Mouse (Mus musculus): ENCODE data around the gene Gm10318. TPM values are rescaled to one million over a fixed set of nuclear protein-coding genes. Genes with fewer than 3 reads are reported as not detected.

Gm10318 gene
- not detected in 2 replicates for polyA plus RNA-seq (2015; fragmentation: Nextera tagmentation; extraction: Ambion mirVana)

GRCm38 (mm10) chr10:77852559-77852958 is at the start of gene Gm10318:
Gm10318 (plus strand) TSS chr10:77852859.
- H3K4me3 ChIP-seq (replicated peaks; ENCODE audit: low read length) = no peak within 1 kb of the TSS
- no peaks in the 10 kb centered on the region for H3K27me3 ChIP-seq (replicated peaks; ENCODE audit: control insufficient read depth, insufficient read depth, low read length)
- whole genome bisulfite sequencing = 68% methylated on average over 9 of the region's 9 CpGs
- no peak for ATAC-seq
- H3K4me2 ChIP-seq (ENCODE audit: low read length) = no peak within 1 kb of the TSS
- no peak within 1 kb of the TSS for H3K27ac ChIP-seq (ENCODE audit: low read length)
- H3K4me1 ChIP-seq (replicated peaks; ENCODE audit: control insufficient read depth, insufficient read depth, low read length) = no peaks in the 10 kb centered on the region
- no peak within 1 kb of the TSS for H3K9ac ChIP-seq (replicated peaks; ENCODE audit: low read depth, low read length)
- H3K9me3 ChIP-seq (ENCODE audit: control insufficient read depth, low read length) = no peaks in the 10 kb centered on the region; the same call in 1 of the 2 replicates
- no peaks in the 10 kb centered on the region for H3K36me3 ChIP-seq (ENCODE audit: control insufficient read depth, insufficient read depth)

GRCm38 (mm10) chr10:77804095-77804494 is 48.6 kb upstream of the Gm10318 start:
- H3K27ac ChIP-seq (ENCODE audit: low read length) = no peak overlapping the region
- no peak for ATAC-seq
- 82% methylated on average over 3 of the region's 3 CpGs for WGBS
- H3K4me1 ChIP-seq (replicated peaks; ENCODE audit: control insufficient read depth, insufficient read depth, low read length) = no peaks in the 10 kb centered on the region
- H3K4me3 ChIP-seq (replicated peaks; ENCODE audit: low read length) = no peak overlapping the region
- no peaks in the 10 kb centered on the region for H3K36me3 ChIP-seq (ENCODE audit: control insufficient read depth, insufficient read depth)
- no peaks in the 10 kb centered on the region for H3K9me3 ChIP-seq (ENCODE audit: control insufficient read depth, low read length)
- H3K9ac ChIP-seq (replicated peaks; ENCODE audit: low read depth, low read length) = no peak overlapping the region
- H3K4me2 ChIP-seq (ENCODE audit: low read length) = no peak overlapping the region
- no peaks in the 10 kb centered on the region for H3K27me3 ChIP-seq (replicated peaks; ENCODE audit: control insufficient read depth, insufficient read depth, low read length)

GRCm38 (mm10) chr10:77811743-77812142 is 40.9 kb upstream of the Gm10318 start, which contains the start of gene Gm9507:
Gm9507 (minus strand) TSS chr10:77811843.
- Histone ChIP-seq H3K4me1 (replicated peaks; ENCODE audit: control insufficient read depth, insufficient read depth, low read length) (no peaks in the 10 kb centered on the region), H3K27me3 (replicated peaks; ENCODE audit: control insufficient read depth, insufficient read depth, low read length) (no peaks in the 10 kb centered on the region), H3K27ac (ENCODE audit: low read length) (no peak within 1 kb of the TSS), H3K4me2 (ENCODE audit: low read length) (no peak within 1 kb of the TSS), H3K9me3 (ENCODE audit: control insufficient read depth, low read length) (no peaks in the 10 kb centered on the region), H3K4me3 (replicated peaks; ENCODE audit: low read length) (no peak within 1 kb of the TSS), H3K36me3 (ENCODE audit: control insufficient read depth, insufficient read depth) (no peaks in the 10 kb centered on the region), H3K9ac (replicated peaks; ENCODE audit: low read depth, low read length) (no peak within 1 kb of the TSS)
- ATAC-seq = no peak
- 82% methylated on average over 4 of the region's 5 CpGs for WGBS

GRCm38 (mm10) chr10:77814382-77814781 is 38.3 kb upstream of the Gm10318 start, which contains the start of gene Gm2696:
Gm2696 (plus strand) TSS chr10:77814682.
- no peaks in the 10 kb centered on the region for H3K9me3 ChIP-seq (ENCODE audit: control insufficient read depth, low read length)
- ATAC-seq = no peak
- no peaks in the 10 kb centered on the region for H3K36me3 ChIP-seq (ENCODE audit: control insufficient read depth, insufficient read depth)
- H3K4me3 ChIP-seq (replicated peaks; ENCODE audit: low read length) = no peak within 1 kb of the TSS
- no peak within 1 kb of the TSS for H3K4me2 ChIP-seq (ENCODE audit: low read length)
- no peaks in the 10 kb centered on the region for H3K4me1 ChIP-seq (replicated peaks; ENCODE audit: control insufficient read depth, insufficient read depth, low read length)
- H3K27ac ChIP-seq (ENCODE audit: low read length) = no peak within 1 kb of the TSS
- WGBS = 48% methylated on average over 4 of the region's 4 CpGs
- no peak within 1 kb of the TSS for H3K9ac ChIP-seq (replicated peaks; ENCODE audit: low read depth, low read length)
- H3K27me3 ChIP-seq (replicated peaks; ENCODE audit: control insufficient read depth, insufficient read depth, low read length) = no peaks in the 10 kb centered on the region

GRCm38 (mm10) chr10:77815514-77815913 is 37.1 kb upstream of the Gm10318 start:
- no peaks in the 10 kb centered on the region for H3K27me3 ChIP-seq (replicated peaks; ENCODE audit: control insufficient read depth, insufficient read depth, low read length)
- no peaks in the 10 kb centered on the region for H3K36me3 ChIP-seq (ENCODE audit: control insufficient read depth, insufficient read depth)
- H3K9ac ChIP-seq (replicated peaks; ENCODE audit: low read depth, low read length) = no peak overlapping the region
- H3K4me3 ChIP-seq (replicated peaks; ENCODE audit: low read length) = no peak overlapping the region
- 26% methylated on average over 5 of the region's 5 CpGs for whole genome bisulfite sequencing
- no peak for ATAC-seq
- no peaks in the 10 kb centered on the region for H3K4me1 ChIP-seq (replicated peaks; ENCODE audit: control insufficient read depth, insufficient read depth, low read length)
- H3K9me3 ChIP-seq (ENCODE audit: control insufficient read depth, low read length) = no peaks in the 10 kb centered on the region
- no peak overlapping the region for H3K4me2 ChIP-seq (ENCODE audit: low read length)
- H3K27ac ChIP-seq (ENCODE audit: low read length) = no peak overlapping the region

GRCm38 (mm10) chr10:77818523-77818922 is 34.1 kb upstream of the Gm10318 start:
- WGBS = 97% methylated on average over 4 of the region's 4 CpGs
- no peak; the same call in 1 of the 2 replicates for ATAC-seq

GRCm38 (mm10) chr10:77819203-77819602 is 33.5 kb upstream of the Gm10318 start:
- Histone ChIP-seq H3K27me3 (replicated peaks; ENCODE audit: control insufficient read depth, insufficient read depth, low read length) (no peaks in the 10 kb centered on the region), H3K4me2 (ENCODE audit: low read length) (no peak overlapping the region), H3K4me1 (replicated peaks; ENCODE audit: control insufficient read depth, insufficient read depth, low read length) (no peaks in the 10 kb centered on the region), H3K4me3 (replicated peaks; ENCODE audit: low read length) (no peak overlapping the region), H3K9ac (replicated peaks; ENCODE audit: low read depth, low read length) (no peak overlapping the region), H3K36me3 (ENCODE audit: control insufficient read depth, insufficient read depth) (no peaks in the 10 kb centered on the region), H3K9me3 (ENCODE audit: control insufficient read depth, low read length) (peaks cover 3% of the 10 kb centered on the region), H3K27ac (ENCODE audit: low read length) (no peak overlapping the region)
- no peak for ATAC-seq
- WGBS = 15% methylated on average over 4 of the region's 4 CpGs

More at GRCm38 (mm10) chr10:77818523-77818922, 34.1 kb upstream of the Gm10318 start:
- Histone ChIP-seq H3K27me3 (replicated peaks; ENCODE audit: control insufficient read depth, insufficient read depth, low read length) (no peaks in the 10 kb centered on the region), H3K4me1 (replicated peaks; ENCODE audit: control insufficient read depth, insufficient read depth, low read length) (no peaks in the 10 kb centered on the region), H3K9me3 (ENCODE audit: control insufficient read depth, low read length) (no peaks in the 10 kb centered on the region), H3K9ac (replicated peaks; ENCODE audit: low read depth, low read length) (no peak overlapping the region), H3K36me3 (ENCODE audit: control insufficient read depth, insufficient read depth) (no peaks in the 10 kb centered on the region), H3K27ac (ENCODE audit: low read length) (no peak overlapping the region), H3K4me2 (ENCODE audit: low read length) (no peak overlapping the region), H3K4me3 (replicated peaks; ENCODE audit: low read length) (no peak overlapping the region)

- Histone ChIP-seq H3K9ac (replicated peaks; ENCODE audit: low read depth, low read length) (no peak within 1 kb of the TSS), H3K27ac (ENCODE audit: low read length) (no peak within 1 kb of the TSS), H3K36me3 (ENCODE audit: control insufficient read depth, insufficient read depth) (no peaks in the 10 kb centered on the region), H3K4me1 (replicated peaks; ENCODE audit: control insufficient read depth, insufficient read depth, low read length) (no peaks in the 10 kb centered on the region), H3K4me3 (replicated peaks; ENCODE audit: low read length) (no peak within 1 kb of the TSS), H3K9me3 (ENCODE audit: control insufficient read depth, low read length) (peaks cover 6% of the 10 kb centered on the region), H3K27me3 (replicated peaks; ENCODE audit: control insufficient read depth, insufficient read depth, low read length) (no peaks in the 10 kb centered on the region), H3K4me2 (ENCODE audit: low read length) (no peak within 1 kb of the TSS)
- WGBS = 73% methylated on average over 6 of the region's 6 CpGs
- ATAC-seq = no peak
Observed at GRCm38 (mm10) chr10:77826951-77827350, 25.7 kb upstream of the Gm10318 start, which contains the start of gene Krtap10-4. Krtap10-4 (minus strand) TSS chr10:77827095.

- WGBS = 66% methylated on average over 9 of the region's 9 CpGs
- ATAC-seq = no peak
Observed at GRCm38 (mm10) chr10:77835647-77836046, 17.0 kb upstream of the Gm10318 start, which contains the start of gene Krtap10-10. Krtap10-10 (plus strand) TSS chr10:77835947.

GRCm38 (mm10) chr10:77839006-77839405 is 13.7 kb upstream of the Gm10318 start:
- Histone ChIP-seq H3K27ac (ENCODE audit: low read length) (no peak overlapping the region), H3K4me2 (ENCODE audit: low read length) (no peak overlapping the region), H3K4me3 (replicated peaks; ENCODE audit: low read length) (no peak overlapping the region), H3K36me3 (ENCODE audit: control insufficient read depth, insufficient read depth) (no peaks in the 10 kb centered on the region), H3K27me3 (replicated peaks; ENCODE audit: control insufficient read depth, insufficient read depth, low read length) (no peaks in the 10 kb centered on the region), H3K9me3 (ENCODE audit: control insufficient read depth, low read length) (0 out of 2 replicates have a peak, but pooled peaks cover 5% of the 10 kb centered on the region), H3K9ac (replicated peaks; ENCODE audit: low read depth, low read length) (no peak overlapping the region), H3K4me1 (replicated peaks; ENCODE audit: control insufficient read depth, insufficient read depth, low read length) (no peaks in the 10 kb centered on the region)
- no peak for ATAC-seq
- 80% methylated on average over 6 of the region's 6 CpGs for WGBS

More at GRCm38 (mm10) chr10:77835647-77836046, 17.0 kb upstream of the Gm10318 start, which contains the start of gene Krtap10-10:
- Histone ChIP-seq H3K27me3 (replicated peaks; ENCODE audit: control insufficient read depth, insufficient read depth, low read length) (no peaks in the 10 kb centered on the region), H3K36me3 (ENCODE audit: control insufficient read depth, insufficient read depth) (no peaks in the 10 kb centered on the region), H3K4me2 (ENCODE audit: low read length) (no peak within 1 kb of the TSS), H3K27ac (ENCODE audit: low read length) (no peak within 1 kb of the TSS), H3K9ac (replicated peaks; ENCODE audit: low read depth, low read length) (no peak within 1 kb of the TSS), H3K9me3 (ENCODE audit: control insufficient read depth, low read length) (no peaks in the 10 kb centered on the region), H3K4me3 (replicated peaks; ENCODE audit: low read length) (no peak within 1 kb of the TSS), H3K4me1 (replicated peaks; ENCODE audit: control insufficient read depth, insufficient read depth, low read length) (no peaks in the 10 kb centered on the region)
